Mouse (Mus musculus) thymus, adult 18-20 months (tissue): Measurements from ENCODE around the gene Bcl3.

ENCODE experiments used
- DNase-seq, 2 experiments: peaks; one replicate each; pipeline ENCODE4 v3.0.0; 2022; ENCODE audit warnings: mixed read lengths in 2 of 2

The Bcl3 gene

DNA sequence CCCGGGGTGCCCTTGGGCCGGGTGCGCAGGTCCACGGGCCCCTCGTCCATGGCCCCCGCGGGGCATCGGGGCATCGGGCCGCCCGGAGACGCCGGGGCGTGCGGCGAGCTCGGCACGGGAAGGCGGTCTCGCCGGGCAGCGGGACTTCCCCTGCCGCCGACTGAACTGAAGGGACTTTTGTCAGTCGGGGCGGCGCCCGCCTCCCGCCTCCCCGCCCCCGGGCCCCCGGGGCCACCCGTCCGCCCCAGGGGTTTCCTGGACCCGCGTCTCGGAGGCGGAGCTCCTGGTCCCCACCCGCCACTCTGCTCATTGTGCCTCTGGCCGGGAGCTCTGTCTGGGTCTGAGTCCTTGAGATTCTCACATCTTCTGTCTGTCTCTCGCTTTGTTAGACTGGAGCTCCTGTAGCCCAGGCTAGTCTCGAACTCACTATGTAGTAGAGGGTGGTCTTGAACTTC, at the start of gene Bcl3:
TSS of gene Bcl3 (minus strand) at position 167 of the 455 bp plus-strand sequence.
- peak in 1 of 2 experiments; percentile 47 for DNase-seq

DNA sequence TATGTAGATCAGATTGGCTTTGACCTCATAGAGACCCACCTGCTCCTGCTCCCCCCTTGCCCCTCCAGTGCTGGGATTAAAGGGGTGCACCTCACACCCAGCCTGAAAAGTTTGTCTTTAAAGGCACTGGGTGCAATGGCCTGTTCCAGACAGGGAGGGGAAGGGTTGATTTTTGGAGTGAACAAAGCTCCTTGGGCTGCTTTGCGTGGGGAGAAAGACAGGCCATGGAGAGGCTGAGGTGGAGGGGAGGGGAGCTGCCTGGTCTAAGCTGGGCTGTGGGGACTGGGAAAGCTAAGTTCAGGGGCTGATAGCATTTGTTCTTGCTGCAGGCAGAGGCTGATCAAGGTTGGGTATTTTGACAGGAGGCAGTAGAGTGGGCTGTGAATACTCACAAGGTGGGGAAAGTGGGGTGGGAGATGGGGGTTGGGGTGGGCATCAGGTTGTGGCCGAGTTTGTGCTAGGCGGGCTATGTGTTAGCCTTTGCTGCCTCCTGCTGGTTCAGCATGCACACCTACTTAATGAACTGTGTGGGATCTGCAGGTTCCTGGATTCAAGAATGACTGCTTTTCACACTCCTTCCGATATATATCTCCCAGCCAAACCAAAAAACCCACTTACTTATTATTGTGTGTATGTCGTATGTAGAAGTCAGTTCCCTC, 49.5 kb upstream of the Bcl3 start:
- DNase-seq = peak in 1 of 2 experiments; percentile 27

DNA sequence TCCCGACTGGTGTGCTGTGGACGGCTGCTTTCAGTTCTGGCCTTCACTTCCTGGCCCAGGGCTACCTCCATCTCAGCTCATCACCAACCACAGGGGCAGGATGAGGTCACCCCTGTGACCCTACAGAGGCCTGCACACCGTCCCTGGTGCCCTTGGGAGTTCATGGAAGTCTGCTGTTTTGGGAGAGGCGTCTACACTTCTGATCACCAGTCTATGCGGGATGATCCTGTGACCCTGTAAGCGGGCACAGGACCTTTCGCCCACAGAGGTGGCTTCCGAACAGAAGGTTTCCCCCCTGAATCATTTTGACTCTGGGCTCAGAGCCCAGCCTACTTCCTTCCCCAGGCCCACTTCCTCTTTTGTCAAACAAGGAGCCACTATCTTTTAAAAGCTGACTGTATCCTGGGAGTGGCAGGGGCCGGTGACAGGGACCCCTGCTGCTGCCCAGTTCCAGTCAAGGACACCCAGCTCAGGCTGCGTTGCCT, 48.6 kb upstream of the Bcl3 start:
- peak; percentile 21 to 41 for DNase-seq

DNA sequence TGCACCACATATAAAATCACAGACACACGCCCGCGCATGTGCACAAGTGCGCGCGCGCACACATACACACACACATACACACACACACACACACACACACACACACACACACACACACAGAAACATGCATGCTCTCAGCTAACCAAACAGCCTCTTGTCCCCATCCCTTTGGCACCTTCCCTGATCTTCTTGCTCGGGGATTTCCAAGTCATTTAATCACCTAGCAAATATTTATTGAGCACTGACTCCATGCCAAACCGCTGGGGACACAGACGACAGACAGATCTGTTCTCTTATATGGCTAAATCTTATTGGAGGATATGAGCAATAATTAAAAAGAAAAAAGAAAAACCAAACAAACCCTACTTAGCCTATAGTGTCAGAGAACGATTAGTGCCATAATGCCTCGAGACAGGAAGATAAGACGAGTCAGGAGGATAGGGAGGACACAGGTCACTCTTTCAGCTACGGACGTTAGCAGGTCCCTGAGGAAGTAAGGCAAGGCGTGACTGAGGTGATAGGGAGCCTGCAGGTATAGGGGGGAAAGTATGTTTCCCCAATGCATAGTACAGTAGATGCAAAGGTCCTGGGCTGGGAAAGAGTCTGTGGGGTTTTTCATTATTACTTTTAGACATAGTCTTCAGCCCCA, 45.3 kb upstream of the Bcl3 start:
- DNase-seq = no peak

DNA sequence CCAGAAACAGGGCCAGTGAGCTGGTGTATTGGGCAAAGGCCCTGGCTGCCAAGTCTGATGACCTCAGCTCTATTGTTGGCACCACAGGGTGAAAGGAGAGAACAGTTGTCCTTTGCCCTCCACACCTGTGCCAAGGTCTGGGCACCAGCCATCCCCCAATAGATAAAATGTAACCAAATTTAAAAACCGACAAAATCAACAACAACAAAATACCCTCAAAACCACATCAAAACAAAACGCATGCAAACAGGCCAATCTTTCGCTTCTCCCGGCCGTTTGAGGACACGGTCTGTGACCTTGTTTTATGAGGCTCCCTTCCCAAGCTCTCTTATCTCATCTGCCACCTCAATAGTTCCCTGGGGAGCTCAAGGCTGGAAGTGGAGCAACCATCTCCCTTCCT, 43.9 kb upstream of the Bcl3 start:
- no peak for DNase-seq

DNA sequence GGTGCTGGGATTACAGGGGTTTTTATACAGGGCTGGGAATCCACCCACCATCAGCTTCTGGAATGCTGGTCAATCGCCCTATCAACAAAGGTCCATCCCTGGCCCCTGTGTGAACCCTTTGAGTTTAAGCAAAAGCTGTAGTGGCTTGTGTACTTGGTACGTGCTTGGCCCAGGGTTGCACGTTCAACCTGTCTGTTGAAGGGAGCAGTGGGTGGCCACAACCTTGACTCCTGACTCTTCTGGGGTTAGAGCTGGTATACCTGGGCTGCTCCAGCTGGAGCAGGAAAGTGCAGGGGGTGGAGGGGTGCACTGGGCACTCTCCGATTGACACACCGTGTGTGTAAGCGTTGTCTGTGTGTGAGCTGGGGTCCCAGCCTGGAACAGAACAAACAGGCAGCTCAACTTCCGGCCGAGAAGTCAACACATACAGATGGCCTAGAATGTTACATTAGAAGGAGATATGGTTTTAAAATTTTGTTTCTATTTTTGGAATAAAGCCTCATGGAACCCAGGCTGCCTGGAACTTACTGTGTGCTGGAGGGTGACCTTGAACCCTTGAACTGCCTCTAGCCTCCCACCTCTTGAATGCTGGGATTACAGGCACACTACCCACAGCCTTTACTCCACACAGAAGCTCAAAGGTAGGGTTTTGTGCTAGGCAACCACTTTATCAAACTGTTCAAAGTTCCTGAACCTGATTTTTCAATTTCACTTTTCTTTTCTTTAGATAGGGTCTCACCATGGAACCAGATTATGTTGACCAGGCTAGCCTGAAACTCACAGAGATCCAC, 42.9 kb upstream of the Bcl3 start:
- no peak for DNase-seq

DNA sequence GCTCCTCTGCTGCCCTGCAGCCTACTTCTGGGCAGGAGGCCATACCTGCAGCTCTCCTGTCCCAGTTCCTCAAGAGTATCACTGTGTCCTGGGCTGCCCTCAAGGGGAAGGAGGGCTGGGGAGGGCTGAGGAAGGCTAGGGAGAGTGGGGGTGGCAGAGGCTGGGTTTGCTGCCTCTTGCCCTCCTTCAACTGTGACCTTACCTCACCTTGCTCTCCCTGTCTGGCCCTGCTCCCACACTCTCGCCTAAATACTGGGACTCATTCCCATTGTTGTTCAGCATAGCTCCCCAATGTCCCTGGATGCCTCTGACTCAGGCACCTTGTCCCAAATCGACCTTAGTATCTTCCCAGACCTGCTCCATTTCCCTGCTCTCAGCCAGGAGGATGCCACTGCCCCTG, 41.7 kb upstream of the Bcl3 start:
- DNase-seq = no peak

DNA sequence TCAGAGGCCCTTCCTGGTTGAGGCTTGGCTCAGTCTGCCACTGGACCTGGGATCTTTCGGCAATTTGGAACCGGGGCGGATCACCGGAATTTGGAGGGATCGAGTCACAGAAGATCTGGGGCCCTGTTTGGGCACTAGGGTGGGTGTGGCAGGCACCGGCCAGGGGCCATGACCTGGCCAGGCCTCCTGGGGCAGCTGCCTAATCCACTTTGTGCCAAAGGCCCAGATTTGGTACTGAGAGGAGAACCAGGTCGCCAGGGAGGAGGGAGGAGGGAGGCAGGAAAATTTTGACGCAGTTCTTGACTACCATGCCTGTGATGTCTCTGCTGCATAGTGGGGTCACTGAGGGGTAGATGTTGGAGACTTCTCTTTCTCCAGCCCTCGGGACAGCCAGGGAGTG, 38.6 kb upstream of the Bcl3 start, which contains the start of gene Ceacam16:
TSS of gene Ceacam16 (minus strand) at position 101 of the 400 bp plus-strand sequence.
- DNase-seq = no peak

DNA sequence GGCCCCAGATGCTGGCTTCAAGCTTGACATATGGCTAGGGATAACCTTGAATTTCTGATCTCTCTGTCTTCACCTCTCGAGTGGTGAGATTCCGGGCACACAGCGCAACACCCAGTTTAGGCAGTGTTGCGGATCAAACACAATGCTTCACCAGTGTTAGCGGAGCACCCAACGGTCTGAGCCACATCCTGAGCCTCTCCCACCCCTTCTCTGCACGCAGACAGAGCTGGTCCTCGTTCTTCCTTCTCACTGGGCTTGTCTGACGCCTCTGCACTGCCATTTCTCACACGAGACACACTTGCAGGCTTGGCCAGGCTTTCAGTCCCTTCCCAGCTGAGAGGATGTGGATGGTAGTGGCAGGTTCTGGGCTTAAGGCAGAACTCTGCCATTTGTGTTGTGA, 37.2 kb upstream of the Bcl3 start:
- no peak for DNase-seq

DNA sequence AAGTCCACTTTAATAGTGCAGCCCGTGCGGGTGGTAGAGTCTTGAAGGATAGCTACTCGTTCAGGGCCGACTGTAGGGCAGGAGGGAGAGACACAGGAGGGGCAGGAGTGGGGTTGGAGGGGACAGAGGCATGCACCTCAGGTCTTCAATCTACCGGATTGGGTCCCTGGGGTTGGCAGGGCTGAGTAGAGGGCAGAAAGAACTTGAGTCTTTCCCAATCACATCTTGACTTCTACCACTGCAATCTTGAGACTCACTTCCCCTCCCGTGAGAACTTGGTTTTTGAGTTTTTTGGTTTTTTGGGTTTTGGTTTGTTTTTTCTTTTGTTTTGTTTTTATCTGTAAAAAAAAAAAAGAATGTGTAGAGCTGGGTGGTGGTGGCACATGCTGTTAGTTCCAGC, 33.7 kb upstream of the Bcl3 start:
- no peak for DNase-seq

DNA sequence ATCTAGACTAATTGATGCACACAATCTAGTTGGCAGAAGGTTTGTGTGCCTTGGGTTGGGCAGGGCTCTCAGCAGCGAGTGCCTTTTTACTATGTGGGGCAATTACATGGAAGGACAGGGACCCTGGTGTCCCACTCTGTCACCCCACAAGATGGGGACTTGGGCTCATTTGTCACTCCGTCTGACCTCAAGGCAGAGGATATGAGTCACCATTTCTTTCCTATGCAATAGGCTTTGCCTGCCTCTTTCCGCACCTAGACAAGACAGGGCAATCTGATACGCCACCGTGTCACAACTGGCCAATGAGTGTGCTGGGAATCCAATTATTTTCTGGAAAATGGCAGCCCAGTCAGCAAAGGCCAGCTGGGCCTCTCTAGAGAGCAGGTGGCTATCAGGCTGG, 33.1 kb upstream of the Bcl3 start:
- no peak for DNase-seq

DNA sequence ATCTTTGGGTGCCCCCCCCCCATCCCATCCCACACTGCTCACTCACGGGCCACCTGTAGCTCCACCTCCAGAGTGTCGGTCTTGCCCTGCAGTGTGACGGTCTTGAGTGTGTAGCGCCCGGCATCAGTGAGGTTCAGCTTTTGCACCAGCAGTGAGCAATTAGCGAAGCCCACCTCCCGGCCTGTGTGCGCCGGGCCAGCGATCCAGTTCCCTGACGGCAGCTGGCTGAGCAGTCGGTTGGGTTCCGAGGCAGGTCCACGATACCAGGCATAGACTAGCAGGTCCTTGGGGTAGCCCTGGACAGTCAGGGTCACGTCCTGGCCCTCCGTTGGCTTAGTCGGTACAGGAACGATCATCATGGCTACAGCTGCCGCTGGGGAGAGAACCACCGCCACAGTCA, 31.0 kb upstream of the Bcl3 start:
- no peak for DNase-seq

DNA sequence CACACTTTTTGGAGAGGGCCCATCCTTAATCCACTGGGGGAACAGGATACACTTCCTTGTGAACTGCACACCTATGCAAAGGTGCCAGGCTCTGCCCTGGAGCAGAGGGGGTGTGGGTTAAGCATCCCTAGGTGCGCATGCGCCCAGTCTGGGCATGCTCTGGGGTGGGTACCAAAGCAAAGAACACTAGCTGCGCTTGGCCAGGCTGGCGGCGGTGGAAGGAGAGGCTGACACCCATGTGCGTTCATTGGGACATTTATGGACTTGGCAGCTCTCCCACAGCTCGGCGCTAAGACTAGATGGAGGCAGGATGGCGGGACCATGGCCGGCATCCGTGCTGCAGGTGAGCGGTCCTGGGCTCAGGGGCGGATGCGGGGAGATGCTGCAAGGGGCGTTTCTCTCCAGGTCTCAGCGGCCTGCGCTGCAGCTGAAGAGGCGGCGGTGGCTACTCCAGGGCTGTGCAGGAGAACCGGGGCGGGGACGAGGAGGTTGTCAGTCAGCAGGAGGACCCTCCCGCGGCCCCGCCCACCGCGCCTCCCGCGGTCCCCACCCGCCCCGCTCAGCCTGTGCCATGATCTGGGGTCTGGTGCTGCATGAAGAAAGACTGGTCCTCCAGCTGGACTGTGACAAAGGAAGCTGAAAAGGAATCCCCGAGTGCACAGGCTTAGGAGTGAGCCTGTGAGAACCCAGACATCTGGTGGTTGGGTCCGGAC, 29.4 kb upstream of the Bcl3 start, which contains the start of gene Gm19345:
TSS of gene Gm19345 (plus strand) at position 146 of the 713 bp plus-strand sequence.
- DNase-seq = no peak

DNA sequence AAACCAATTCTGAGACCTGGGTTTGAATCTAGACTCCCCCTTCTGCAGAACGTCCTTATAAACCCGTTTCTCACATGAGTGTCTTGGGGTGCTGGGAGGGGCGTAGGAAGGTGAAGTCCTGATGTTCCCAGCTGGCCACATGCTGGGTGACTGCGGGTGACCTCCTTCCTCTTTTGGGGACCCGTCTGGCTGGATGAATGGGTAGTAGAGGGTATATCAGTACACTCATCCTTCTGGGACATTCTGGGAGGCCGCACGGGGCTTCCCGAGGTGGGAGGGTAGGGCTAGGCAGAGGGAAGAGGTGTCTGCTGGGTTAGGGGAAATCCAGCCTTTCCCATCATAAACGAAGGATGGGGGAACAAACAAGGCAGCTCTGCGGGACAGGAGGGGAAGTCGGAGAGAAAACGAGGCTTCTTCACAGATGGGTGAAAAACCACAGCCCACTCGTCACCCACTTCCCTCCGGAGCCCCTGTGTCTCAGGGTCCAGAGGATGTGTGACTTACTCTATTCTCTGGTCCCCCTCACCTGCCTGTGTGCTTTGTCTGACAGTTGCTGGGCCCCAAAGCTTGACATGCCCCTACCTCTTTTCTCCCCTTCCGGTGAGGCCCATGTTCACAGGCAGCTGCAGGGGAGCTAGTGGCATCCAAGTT, 22.1 kb upstream of the Bcl3 start:
- peak; percentile 72 to 84 for DNase-seq

DNA sequence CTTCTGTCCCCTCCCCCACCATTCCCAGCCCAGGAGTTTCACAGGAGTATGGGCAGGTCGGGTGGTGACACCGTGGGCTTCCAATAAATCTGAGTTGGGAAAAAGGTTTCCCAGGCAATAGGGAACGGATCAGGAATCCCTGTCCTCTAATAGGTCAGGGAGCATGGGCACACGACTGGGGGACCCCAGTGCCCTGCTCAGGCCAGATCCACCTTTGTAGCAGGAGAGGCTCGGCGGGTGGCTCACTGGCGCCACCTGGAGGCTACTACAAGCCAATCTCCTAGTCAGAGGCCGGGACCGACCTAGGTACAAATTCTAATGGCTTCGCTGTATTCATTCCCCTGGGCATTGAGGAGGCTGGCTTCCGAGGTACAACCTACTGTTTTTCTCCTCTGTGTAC, 21.0 kb upstream of the Bcl3 start:
- DNase-seq = peak in 1 of 2 experiments; percentile 61

DNA sequence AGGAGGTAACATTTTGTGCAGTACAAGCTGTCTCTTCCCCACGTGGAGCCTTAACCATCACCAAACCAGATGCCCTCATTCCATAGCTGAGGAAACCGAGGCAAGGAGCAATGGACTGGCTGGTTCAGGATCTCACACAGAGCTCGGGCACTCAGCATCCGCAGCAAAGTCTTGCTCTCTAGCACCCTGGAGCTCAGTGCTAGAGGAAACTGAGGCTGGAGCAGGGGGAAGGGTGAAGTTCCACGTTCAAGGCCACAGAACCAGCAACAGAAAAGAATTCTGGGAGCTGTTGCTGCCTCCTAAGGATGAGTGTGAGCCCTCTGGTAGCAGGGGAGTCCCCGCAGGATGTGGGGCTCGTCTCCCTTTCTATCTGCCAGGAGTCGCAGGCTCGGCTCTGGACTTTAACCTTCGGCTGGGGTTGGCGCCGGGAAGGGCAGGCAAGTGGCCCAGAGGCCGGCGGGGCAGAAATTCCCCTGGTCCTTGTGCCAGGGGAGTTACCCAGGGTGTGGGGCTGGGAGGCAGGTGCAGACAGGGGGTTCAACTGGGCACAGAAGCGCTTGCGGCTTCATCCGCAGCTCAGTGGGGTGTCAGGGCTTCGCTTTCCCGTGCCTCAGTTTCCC, 20.4 kb upstream of the Bcl3 start:
- DNase-seq = no peak

DNA sequence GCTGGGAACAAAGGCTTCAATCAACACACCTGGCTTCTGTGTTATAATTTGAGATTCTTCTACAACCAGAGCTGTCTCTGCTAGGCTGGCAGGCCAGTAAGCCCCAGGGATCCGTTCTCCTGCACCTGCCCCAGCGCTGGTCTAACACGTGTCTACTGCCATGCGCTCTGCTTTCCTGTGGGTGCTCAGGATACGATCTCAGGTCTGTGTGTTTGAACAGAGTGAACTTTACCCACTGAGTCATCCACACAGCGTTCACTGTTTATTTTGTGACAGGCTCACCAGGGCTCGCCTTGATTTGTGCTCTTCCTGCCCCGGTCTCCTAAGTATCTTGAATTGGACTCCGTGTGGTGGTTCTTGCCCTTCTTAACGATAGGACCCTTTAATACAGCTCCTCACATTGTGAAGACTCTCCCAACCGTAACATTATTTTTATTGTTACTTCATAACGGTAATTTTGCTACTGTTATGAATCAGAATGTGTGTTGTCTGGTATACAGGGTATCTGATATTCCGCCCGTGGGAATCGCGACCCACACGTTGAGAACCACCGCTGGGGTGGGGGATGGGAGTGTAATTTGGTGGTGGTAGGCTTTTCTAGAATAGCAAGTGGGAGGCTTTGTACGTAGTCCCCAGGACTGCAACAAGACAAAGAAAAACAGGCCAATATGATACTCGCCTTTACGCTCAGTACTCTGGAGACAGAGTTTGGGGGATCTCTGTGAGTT, 19.3 kb upstream of the Bcl3 start:
- peak in 1 of 2 experiments; percentile 71 for DNase-seq

DNA sequence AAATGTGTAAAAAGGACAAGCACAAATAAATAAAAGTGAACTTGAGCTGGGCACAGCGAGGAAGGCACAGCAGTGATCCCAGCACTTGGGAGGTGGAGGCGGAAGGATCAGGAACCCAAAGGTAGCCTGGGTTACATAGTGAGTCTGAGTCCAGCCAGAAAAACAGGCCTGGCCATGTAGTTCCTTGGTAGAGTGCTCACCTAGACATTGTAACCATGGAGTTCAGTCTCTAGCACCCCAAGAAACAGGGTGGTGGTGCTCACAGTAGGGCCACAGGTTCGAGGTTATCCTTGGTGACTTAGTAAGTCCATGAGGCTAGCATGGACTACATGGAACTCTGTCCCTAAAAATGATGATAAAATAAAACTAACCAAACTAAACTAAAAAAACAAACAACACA, 18.4 kb upstream of the Bcl3 start:
- DNase-seq = no peak

DNA sequence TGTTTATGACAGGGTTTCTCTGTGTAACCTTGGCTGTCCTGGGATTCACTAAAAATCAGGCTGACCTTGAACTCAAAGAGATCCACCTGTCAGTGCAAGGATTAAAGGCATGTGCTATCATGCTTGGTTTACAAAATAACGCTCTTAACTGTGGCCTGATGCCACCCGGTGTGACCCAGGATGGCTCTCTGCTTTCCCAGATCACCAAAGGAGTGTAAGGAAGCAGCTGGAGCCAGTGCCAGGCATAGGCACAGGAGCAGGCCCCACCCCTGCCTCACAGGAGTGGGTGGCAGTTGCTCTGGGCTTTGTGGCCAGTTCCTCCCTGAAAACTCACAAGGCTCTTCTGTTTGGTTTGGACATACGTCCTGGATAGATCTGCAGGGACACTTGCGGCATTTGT, 17.8 kb upstream of the Bcl3 start:
- no peak for DNase-seq

DNA sequence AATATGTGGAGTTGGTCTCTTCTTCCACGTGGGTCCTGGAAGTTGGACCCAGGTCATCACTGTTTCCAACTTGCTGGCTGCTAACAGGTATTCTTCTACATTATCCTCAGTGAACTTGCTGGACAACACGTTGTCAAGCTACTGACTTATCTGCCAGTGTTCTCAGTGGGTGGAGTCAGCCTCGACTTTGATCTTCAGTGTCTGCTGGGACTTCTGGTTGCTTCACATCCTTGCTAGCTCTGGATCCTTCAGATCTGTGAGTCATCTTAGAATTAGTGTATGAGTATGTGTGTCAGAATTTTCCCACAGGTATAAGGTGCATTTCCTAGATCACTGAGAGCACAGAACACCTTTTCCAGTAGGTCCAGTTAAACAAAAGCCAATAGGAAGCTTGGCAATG, 14.3 kb upstream of the Bcl3 start:
- DNase-seq = no peak

DNA sequence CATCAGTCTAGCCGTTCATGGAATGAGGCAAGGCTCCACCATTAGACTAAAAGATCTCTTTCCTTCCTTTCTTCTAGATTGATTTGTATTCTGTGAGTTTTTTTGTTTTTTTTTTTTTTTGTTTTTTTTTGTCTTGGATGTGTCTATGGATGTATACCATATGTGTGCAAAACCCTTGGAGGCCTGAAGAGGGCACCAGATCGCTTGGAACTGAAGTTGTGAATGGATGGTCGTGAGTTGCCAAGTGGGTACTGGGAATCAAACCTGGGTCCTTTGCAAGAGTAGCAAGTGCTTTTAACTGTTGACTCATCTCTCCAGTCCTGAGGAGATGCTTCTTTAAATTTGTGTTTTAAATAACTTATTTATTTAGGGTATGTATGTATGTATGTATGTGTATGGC, 11.5 kb upstream of the Bcl3 start:
- no peak for DNase-seq
